Mouse (Mus musculus): ENCODE data around the gene Cpvl.

The Cpvl gene

GRCm38 (mm10) chr6:53971729-53972128 lies 6.7 kb downstream of the Cpvl start:
- DNase-seq: peak; percentile 52 to 56

DNA sequence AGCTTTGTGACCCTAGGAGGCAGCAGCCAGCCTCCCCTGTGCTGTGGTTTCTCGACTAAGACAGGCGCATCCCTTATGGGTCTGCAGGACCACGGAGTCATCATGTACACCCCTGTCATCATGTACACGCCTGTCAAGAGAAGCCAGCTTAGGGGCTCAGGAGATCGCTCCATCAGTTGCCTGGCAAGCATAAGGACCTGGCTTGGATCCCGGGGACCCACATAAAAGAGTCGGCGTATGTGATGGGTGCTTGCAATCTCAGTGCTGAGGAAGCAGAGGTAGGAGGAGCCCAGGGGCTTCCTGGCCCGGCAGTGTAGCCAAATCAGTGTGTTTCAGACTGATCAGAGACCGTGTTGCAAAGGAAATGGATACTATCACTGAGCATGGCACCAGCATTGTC lies 9.4 kb downstream of the Cpvl start:
- DNase-seq: no peak

GRCm38 (mm10) chr6:53968550-53968949 lies 9.9 kb downstream of the Cpvl start:
- peak; percentile 47 to 68 for DNase-seq

- no peak for DNase-seq
These were observed 11.9 kb downstream of the Cpvl start for GRCm38 (mm10) chr6:53966595-53966994.

GRCm38 (mm10) chr6:53965900-53966299 lies 12.6 kb downstream of the Cpvl start:
- no peak for DNase-seq

DNA sequence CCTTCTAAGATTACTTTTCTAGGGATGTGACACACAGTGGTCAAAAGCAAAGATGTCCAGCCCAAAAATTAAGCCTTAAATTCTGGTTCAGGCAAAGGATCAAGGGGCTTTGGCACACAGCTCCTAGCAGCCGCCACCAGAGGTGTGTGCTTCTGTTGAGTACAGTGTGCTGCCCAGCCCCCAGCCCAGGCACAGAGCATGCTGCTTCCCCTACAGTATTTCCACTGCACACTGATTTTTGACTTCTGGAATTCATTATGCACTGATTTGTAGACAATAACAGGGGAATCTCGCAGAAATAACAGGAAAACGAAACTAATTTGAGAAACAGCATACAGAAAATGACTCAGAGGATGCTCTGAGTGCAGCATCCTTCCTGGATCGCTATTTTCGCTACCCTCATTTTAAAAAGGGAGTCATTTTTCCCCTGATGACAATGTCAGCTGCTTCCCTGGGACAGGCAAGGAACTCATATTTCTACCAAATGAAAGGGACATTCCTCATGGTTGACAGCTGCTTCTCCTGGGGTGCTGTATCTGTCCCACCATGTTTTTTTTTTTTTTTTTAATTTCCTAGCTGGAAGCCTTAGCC lies 14.5 kb downstream of the Cpvl start:
- no peak for DNase-seq

DNA sequence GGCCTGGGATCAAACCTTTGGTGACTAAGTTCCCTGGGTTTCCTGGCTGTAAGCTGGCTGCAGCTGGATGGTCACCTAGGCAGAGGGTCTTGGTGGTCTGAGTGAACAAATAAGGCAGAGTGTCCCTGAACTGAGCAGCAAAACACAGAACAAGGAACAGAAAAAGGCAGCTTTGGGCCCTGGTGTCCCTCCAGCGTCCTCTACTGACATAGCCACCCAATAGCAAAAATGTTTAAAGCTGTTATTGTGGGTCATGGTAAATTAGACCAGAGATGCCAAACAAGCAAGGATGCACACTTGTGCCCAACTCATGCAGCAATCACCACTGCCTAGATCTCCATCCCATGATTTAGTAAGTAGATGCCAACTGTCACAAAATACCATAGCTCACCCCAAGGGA lies 16.5 kb downstream of the Cpvl start:
- DNase-seq: no peak

- DNase-seq: no peak
These were observed 18.6 kb downstream of the Cpvl start for GRCm38 (mm10) chr6:53959826-53960225.

- DNase-seq: peak; percentile 82 to 84
These were observed 20.1 kb downstream of the Cpvl start for GRCm38 (mm10) chr6:53958321-53958720.

GRCm38 (mm10) chr6:53956513-53956912 lies 22.0 kb downstream of the Cpvl start:
- DNase-seq: no peak

DNA sequence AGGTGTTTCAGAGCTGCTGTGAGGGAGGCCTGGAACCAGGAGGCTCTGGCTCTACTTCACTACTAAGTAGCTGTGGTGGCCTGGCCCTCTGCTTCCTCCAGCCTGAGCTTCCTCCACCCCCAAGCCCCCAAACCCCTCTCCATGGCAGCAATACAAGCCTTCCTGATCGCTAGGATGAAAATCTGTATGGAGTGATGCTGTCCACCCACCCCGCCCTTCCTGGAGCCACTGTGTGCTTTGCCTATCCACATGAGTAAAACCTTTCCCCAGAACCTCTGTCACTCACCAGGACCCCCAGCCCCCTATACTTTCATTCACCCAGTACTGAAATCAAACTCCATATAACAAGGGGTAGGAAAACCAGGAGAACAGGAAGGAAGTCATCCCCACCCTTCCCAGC lies 22.6 kb downstream of the Cpvl start:
- no peak for DNase-seq

DNA sequence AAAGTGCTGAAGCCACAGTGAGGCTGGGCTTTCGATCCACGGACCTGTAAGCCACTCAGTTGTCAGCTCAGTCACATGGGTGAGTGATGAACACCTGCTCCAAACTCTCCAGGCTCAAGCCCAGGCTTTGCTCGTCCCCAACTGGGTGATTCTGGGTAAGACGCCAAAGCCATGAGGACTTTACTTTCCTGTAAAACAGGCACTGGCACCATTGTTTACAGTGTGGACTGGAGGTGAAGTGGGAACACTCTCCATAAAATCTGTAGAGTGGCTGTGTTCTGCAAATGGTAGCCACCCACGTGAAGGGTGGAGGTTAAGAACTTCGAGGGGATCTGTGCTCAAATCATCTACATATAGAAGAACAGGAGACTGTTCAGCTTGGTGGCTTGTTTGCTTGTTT lies 23.2 kb downstream of the Cpvl start:
- DNase-seq: no peak

- DNase-seq: peak in 1 of 2 experiments; percentile 28
These were observed 24.4 kb downstream of the Cpvl start for GRCm38 (mm10) chr6:53954106-53954505.

DNA sequence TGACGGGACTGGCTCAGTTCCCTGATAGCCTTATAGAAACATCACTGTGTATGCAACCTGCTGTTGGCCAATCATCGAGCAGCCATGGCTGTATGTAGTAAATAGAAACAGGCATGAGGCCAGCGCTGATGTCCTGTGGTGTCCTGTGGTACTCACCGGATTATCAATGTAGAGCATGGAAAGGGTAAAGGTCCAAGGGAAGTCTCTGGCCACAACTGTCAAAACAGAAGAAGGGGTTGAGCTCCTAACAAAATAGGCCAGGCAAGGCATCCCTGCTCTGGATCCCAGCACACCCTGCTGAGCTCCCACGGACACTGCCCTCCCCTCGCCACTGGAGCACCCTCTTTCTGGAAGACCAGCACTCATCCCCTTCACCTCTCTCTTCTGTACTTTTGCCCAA lies 25.1 kb downstream of the Cpvl start:
- no peak for DNase-seq

GRCm38 (mm10) chr6:53951421-53951820 lies 27.1 kb downstream of the Cpvl start:
- no peak for DNase-seq

- DNase-seq: no peak
These were observed 27.6 kb downstream of the Cpvl start for GRCm38 (mm10) chr6:53950876-53951275.

DNA sequence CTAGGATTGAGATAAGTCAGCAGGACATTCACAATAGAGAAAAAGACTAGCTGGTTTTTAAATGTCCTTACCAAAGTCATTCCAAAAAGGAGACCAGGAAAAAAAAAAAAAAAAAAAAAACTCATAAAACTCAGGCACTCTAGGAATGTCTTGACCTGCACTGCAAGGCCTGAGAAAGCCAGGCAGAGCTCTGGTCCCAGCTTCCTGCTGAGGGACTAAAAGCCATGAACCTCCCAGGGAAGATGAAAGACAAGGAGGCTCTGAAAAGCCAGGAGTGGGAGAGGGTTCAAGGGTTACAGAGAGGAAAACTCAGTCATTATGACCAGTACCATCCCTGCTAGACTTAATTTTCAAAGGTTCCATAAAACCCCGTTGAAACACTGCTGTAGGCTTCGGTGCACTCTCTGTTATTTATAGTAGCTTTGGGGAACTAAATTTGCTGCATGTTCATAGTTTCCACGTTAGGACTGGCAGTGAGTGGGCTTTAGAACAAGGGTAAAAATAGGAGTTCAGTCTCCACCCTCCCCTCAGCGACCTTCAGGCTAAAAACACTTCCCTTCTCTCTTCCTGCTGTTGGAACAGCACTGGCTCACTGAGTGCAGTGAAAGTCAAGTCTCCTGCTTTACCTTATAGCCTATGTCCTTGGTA lies 30.0 kb downstream of the Cpvl start:
- DNase-seq: no peak

DNA sequence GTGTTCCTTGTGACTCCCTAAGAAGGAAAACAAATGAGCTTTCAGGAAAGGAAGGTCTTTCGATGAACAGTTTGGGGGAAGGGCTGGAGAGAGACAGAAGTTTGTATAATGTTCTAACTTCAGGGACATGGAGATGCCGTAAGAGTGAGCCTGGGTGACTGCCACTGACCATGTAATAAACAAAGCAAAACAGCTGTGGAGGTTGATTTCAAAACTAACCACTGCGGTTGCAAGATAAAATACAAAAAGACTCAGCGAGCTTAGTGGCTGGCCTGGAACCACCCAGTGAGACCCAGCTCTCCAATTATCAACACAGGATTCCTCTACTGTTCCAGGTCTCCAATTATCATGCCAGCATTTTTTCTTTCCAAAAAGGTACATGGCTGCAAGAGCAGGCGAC lies 33.6 kb downstream of the Cpvl start:
- DNase-seq: no peak

GRCm38 (mm10) chr6:53944417-53944816 lies 34.1 kb downstream of the Cpvl start:
- no peak for DNase-seq

DNA sequence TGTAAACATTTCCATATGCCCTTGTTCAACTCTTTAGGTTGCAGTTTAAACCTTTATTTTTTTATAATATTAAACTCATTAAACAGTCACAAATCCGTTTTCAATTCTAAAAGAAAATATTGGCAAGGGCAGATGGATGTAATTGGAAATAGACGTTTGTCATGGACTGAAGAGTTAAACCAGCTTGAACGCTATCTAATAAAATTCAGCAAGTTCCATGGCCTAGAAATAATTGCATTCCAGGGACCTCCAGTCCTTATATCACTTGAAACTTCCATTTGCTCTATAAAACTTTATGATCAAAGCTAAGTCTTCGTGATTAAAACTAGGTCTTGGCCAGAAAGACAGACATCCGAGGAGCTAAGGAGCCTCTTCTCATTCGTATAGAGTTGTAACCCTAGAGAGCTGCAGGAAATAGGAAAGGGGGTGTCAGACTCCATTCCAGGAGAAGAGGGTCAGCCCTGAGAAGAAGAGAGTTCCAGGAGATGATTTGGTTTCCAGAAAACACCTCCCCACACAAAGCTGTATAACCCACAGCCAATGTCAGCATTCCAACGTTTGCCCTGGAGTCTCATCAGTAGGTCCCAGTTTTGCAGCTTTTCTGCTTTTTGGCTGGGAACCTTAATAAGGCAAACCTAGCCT lies 36.2 kb downstream of the Cpvl start:
- DNase-seq: no peak

GRCm38 (mm10) chr6:53939752-53940151 lies 38.7 kb downstream of the Cpvl start:
- no peak for DNase-seq

DNA sequence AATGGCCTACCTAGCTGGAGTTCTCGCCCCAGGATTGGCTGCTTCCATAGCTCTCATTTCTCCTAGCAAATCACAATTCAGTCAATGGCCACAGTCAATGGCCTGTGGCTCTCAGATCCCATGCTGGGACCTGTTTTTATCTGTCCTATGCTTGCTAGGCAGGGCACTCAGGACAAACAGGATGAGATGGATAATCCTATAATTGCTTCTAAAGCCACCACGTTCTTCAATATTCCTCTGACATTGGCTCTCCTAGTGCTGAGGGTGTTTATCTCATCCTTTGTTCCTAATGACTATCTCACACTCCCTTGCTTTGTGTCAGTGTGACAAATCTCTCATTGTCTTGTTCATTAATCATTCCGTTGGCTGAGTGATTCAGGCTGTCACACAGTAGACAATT lies 39.5 kb downstream of the Cpvl start:
- no peak for DNase-seq

GRCm38 (mm10) chr6:53937143-53938134 lies 41.0 kb downstream of the Cpvl start:
- no peak for DNase-seq
